Mouse (Mus musculus): ENCODE data around the gene Rbm15.

DNA sequence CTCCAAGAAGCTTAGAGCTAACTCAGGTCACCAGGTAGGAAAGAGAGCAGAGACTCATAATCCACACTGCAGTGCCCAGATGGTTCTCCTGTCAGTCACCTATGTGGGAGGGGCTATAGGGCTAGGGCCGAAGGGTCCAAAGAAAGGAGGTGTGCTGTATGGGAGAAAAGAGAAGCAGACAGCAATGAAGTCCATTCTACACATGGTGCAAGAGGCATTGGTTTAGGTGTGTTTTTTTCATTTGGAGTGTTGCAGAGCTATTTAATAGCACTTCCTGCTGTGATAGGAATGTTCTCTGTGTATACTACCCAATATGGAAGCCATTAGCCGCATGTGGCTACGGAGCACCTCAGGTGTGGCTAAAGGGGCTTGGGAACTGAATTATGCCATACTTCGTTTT is 31.9 kb upstream of the Rbm15 start:
- TF ChIP-seq CTCF (IDR thresholded peaks at IDR 0.05; ENCODE audit: extremely low read depth, insufficient read depth, insufficient read length, insufficient replicate concordance) (no peak), POLR2A (IDR thresholded peaks at IDR 0.05; ENCODE audit: low read depth, low read length) (no peak)
